Mouse (Mus musculus): ENCODE results near the gene Ltbr.
"Not testable (repeated sequence)": the region's sequence is repeated elsewhere in the genome, so short reads cannot be mapped to it uniquely, and the experiment has no call there.

Ltbr gene

DNA sequence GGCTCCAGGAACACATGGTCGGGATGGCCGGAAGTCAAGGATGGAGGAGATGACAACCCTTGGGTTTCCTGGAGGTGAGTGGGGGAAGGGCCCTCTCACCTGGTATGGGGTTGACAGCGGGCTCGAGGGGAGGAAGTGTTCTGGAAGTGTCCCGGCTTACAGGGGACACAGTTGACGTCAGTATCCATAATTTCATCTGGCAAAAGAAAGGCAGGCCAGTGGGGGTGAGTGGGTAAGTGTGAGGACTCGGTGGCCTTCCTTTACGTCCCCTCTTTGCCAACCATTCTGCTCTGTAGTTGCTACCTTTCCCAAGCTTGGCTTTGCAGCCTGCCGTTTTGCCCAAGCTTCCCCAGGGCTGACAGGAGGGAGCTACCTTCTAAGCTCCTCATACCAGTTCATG is 1.5 kb downstream of the Ltbr start:
- DNase-seq (ENCODE audit: low spot score in 2 of 2) = no peak

DNA sequence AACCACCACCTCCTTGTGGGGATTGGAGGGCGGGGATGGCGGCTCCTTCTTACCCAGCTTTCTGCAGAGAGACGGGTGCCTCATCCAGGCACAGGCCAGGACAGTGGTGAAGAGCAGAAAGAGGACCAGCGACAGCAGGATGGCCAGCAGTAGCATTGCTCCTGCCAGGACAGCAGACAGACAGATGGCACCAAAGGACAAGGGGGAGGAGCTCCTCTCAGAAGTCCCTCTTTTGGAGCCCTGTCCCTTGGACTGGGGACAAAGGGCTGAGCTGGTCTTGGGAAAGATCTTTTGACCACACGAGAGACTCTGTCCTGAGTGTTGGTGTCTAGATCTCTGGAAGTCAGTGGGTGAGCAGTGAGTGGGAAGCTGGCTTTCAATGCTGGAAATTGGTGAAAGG is 4.3 kb downstream of the Ltbr start:
- DNase-seq (ENCODE audit: low spot score in 2 of 2) = no peak

DNA sequence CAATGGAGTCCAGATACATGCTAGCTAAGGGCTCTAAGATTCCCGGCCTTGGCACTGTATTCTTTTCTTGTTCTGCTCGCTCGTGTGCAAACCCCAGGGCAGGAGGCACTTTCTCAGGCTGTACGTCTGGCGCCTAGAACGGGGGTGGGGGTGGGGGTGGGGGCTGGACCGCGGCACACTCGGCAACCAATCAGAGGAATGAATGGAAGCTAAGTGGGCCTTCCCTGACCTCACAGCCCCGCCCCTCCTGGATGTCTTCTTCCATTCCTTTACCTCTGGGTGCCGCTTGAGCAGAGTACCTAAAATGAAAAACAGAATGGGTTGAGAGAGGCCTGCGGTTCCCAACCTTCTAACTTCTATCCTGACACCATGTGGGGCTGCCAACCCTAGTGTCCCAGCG is 4.8 kb downstream of the Ltbr start:
- no peak for DNase-seq (ENCODE audit: low spot score in 2 of 2)

DNA sequence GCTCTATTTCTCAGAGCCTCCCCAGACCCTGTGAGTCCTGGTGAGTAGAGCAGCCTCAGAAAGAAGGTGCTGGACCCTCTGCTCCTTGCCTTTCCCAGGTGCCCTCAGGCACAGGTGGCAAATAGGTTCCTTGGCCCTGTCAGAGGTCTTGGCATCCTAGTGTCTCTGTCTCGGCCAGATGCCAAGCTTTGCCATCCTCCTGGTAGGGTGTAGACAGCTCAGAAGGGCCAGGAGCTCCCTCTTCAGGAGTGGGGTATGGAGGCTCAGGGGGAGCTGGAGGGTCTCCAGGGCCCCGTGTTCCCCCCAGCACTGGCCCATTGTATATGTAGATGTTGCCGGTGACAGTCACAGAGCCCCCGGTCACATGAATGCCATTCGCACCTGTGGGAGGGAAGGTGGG is 6.6 kb downstream of the Ltbr start:
- no peak for DNase-seq (ENCODE audit: low spot score in 2 of 2)

DNA sequence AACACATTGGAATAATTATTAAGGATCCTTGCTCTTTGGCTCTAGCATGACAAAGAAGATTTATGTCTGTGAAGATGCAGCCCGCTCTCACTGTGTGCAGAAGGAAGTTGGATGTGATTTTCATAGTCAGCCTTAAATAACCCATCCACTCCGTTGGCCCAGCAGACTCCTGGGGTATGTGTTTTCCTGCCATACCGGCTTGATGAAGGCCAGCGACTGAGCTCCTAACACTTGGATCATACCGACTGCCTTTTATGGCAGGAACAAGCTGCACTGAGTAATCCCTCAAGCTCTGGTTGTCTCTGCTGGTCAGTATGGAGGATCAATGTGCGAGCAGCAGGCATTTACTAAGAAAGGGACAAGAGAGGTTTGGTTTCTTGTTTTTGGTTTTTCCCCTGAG is 8.2 kb downstream of the Ltbr start:
- no peak for DNase-seq (ENCODE audit: low spot score in 2 of 2)

DNA sequence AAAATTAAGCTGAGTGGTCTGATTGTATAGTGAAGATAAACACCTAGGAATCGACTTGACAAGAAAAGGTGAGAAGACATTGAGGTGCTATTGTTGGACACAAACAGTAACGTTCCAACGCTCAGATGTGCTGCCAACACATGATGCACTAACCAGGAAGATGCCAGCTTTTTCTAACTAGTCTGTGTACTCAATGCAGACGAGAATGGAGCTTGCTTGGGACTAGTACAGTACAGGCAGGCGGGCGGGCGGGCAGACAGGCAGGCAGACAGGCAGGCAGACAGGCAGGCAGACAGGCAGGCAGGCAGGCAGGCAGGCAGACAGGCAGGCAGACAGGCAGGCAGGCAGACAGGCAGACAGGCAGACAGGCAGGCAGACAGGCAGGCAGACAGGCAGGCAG is 9.3 kb downstream of the Ltbr start:
- DNase-seq (ENCODE audit: low spot score in 2 of 2) = not testable (repeated sequence)

DNA sequence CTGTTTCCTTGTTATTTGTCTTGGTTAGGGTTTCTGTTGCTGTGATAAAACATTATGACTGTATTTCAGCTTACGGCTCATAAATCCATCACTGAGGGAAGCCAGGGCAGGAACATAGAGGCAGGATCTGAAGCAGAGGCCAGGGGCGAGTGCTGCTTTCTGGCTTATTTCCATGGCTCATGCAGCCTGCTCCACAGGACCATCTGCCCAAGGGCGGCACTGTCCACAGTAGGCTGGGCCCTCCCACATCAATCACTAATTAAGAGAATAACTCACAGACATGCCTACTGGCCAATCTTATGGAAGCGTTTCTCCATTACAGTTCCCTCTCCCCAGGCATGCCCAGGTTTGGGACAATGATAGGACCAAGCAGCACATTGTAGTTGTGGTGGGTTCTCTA is 10.4 kb downstream of the Ltbr start:
- no peak for DNase-seq (ENCODE audit: low spot score in 2 of 2)

DNA sequence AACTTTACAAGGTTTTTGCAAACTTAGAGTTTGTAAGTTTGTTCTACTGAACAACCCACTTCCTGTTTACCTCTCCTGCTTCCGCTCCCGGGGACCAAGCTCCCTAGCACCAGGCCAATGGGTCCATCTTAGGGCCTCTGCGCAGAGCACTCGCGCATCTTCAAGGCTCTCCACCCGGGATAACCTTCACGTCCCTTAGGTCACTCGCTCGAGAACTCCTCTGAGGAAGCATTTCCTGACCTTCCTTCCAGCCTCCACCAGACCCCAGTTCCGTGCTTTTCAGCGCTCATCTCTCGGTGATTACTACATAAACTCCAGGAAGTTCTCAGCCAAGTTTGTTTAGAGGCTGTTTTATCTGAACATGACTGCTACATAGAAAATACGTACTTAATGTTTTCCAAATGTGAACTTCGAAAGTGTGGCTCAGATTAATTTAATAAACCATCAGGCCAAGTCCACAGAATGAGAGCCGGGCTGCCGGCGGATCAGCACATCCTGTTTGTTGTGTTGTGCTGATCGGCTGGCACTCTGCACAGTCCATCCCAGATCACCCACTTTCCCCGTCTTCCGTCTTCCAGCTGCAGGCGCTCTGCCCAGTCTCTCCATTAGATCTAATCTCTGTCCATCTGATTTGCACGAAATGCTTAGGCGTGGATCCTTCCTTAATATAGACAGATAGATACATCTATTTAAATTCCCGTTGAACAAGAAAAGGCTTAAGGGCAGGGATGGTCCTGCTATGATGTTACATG is 11.3 kb downstream of the Ltbr start:
- DNase-seq (ENCODE audit: low spot score in 2 of 2) = no peak

DNA sequence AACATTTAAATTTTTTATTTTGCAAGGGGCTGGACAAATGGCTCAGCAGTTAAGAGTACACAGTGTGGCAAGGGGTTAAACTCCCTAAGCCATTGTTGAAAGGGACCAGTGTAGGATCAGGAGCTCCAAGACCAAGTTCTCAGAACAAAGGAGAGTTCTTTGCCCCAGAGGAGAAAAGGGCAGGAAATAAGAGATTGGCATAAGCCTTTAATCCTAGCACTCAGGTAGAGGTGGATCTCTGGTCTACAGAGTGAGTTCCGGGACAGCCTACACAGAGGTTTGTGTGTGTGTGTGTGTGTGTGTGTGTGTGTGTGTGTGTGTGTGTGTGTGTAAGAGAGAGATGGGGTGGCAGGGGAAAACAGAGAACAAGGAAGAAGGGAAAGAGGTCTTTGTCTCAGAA is 12.7 kb downstream of the Ltbr start:
- DNase-seq (ENCODE audit: low spot score in 2 of 2) = no peak

DNA sequence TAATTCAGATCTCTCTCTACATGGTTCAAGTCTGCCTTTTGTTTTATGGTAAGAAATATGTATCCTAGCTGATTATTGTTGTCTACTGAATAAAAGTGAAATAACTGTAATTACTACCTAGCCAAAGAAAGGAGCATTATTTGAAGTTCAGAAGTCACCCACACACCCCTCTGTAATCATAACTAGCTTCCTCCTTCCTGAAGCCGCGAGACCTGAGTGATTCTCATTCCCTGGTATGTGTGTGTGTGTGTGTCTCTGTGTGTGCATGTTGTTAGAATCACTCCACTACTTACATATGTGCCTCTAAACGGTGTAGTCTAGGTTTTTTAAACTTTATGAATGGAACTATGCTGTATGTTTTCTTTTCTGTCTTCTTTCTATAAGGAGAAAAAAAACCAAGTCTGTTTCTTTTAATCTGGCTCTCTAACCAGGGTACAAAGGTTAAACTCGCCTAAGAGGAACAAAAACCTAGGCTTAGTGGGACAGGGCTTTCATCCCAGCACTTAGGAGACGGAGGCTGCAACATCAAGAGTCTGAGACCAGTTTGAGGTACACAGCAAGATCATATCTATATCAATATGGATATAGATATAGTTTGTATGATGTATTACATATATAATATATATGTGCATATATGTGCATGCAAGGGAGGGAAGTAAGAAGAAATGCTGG is 16.4 kb downstream of the Ltbr start:
- no peak for DNase-seq (ENCODE audit: low spot score in 2 of 2)

DNA sequence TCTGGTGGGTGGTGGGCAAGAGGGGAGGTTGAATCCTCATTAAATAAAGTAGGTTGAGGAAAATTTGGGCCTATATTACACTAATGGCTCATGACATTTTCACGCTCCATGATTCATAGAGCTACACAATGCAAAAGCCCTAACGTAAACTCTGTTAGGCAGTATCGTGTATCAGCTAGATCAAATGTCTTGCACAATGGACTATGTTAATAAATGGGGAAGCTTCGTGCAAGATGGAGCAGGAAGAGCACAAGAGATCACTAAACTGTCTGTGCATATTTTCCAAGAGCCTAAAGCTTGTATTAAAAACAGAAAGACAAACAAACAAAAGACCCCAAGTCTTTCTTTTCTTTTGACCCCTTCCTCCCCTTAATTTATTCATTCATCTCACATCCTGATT is 19.6 kb downstream of the Ltbr start:
- DNase-seq (ENCODE audit: low spot score in 2 of 2) = no peak

DNA sequence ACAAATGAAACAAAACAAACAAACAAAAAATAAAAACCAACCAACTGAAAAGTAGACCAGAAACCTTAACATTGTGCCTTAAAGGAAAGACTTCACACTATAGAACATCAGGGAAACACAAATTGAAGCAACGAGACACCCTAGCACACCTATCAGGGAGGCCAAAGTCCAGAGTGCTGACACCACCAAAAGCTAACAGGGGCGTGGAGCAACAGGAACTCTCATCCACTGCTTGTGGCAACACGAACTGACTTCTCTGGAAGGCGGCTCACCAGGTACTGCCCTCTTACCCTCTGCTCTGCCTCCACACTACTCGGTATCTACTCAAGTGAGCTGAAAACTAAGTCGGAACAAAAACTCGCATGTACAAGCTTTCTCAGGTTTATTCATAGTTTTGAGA is 21.4 kb downstream of the Ltbr start:
- DNase-seq (ENCODE audit: low spot score in 2 of 2) = no peak

DNA sequence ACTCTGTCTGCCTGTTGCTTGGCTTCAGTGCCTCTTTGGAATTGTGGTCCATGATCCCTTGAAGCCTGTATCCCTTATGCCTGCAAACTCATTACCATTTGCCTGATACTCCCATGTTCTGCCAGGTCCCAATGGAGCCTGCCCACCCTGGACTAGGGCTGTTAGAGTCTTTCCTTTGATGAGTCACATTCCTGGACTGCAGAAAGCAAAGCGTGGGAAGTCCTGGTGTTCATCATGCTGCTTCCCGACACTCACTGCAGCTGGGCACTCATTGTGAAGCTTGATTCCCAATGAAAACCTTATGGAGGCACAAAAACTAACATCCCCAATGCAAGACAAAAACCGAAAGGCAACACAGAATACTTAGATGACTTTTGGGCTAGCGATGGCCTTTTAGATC is 22.4 kb downstream of the Ltbr start:
- no peak for DNase-seq (ENCODE audit: low spot score in 2 of 2)

DNA sequence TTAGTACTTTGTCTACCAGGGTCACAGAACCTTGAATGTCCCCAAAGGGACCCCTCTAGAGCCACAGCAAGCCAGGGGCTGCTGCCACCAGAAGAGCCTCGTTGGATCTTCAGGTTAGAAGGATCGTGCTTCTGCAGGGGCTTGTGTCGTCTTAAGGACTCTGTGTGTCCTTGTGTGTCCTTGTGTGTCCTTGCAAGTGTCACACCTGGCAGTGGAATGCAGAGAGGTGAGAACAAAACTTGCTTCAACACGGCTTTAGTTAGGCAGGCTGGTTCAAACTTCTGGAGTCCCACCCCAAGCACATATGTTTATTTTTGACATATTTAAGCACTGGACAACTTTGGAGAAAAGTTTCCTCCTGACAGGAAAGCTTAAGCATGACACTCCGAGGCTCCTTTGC is 25.0 kb downstream of the Ltbr start:
- DNase-seq (ENCODE audit: low spot score in 2 of 2) = no peak

DNA sequence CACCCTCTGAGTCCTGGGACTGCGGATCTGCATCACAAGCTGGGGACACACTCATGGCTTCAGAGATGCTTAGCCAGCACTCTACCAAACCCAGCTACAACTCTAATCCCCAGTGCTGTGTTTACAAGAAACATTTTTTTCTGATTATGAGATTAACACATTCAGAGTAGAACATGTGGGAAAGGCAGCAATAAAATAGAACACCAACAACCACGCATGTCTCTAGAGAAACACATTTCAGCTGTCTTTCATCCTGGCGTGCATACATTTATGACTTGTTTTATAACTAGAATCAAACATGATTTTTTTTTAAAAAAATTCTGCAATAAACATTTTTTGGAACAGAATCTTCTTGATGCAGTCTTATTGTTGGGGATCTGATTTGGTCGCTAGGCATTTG is 26.7 kb downstream of the Ltbr start:
- DNase-seq (ENCODE audit: low spot score in 2 of 2) = no peak

DNA sequence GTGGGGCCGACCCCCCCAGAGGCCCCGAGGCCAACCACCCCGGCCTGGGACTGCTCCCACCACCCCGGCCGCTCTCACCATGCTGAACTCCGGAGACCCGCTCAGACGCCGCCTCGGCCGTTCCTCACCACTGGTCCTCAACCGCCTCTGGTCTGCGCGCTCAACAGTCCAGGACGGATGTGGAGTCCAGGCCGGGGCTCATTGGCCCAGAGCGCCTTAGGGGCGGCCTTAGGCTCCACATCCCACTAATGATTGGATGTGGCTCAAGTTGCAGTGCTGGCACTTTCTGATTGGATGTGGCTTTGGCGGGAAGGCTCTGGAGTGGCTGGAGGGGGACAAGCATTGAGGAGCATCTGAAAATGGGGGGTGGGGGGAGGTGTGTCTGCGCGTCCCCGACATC is 27.8 kb downstream of the Ltbr start, which contains the start of gene Tuba3a:
Tuba3a (minus strand) TSS at position 153 of the 400 bp plus-strand sequence.
- no peak for DNase-seq (ENCODE audit: low spot score in 2 of 2)

DNA sequence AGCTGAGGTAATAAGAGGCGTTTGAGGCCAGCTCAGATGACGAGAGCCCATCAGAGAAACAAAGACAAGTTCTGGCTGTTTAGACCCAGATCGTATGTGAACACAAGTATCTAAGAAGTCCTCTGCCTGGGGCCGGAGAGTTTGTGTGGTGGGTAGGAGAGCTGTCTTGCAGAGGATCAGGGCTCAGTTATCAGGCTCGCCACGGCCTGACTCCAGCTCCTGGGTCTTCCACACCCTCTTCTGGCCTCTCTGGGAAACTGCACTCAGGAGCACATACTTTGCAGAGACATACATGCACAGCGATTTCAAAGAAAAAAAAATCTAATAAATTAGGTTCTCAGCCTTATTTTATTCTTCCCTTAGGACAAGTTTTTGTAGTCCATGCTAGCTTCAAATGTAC is 28.9 kb downstream of the Ltbr start:
- DNase-seq (ENCODE audit: low spot score in 2 of 2) = no peak

DNA sequence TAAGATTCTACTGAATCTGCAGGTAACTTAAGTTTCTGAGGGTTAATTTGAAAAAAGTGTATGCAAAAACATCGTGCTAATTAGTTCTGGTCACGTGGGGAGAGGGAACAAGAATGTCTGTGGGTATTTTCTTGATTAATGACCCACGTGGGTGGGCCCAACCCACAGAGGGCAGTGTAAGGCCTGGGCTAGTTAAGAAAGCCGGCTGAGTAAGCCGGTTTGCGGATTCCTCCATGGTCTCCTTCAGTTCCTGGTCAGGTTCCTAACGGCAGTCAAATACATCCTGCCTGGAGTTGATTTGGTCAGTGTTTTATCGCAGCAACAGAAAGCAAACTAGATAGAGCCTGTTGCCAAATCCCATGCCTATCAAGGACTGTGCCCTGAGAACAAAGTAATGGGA is 29.4 kb downstream of the Ltbr start:
- no peak for DNase-seq (ENCODE audit: low spot score in 2 of 2)

DNA sequence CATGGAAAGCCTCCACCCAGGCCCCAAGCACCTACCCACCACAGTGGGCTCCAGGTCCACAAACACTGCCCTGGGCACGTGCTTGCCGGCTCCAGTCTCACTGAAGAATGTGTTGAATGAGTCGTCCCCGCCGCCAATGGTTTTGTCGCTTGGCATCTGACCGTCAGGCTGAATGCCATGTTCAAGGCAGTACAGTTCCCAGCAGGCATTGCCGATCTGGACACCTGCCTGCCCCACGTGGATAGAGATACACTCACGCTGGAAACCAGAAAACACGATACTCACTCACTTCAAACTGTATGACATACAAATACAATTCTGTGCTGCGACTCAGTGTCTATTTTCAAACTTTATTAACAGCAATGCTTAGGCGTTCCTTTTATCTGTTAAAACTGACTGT is 31.0 kb downstream of the Ltbr start:
- DNase-seq (ENCODE audit: low spot score in 2 of 2) = not testable (repeated sequence)

DNA sequence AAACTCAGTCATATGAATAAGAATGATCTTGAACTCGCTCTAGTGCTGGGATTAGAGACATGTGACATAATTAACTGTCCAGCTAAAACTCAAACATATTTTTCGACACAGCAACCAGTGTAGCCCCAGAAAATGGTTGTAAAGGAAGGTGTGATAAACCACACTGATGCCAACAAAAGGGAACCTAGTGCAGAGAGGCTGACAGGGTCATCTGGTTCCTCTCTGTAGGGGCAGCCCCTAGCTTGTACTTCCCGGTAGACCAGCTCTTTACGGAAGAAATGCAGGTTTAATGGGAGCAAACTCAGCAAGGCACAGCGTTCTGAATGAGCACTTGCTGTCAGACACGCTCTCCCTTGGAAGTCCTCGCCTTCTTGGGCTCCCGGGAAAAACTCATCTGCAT is 34.0 kb downstream of the Ltbr start:
- no peak for DNase-seq (ENCODE audit: low spot score in 2 of 2)

DNA sequence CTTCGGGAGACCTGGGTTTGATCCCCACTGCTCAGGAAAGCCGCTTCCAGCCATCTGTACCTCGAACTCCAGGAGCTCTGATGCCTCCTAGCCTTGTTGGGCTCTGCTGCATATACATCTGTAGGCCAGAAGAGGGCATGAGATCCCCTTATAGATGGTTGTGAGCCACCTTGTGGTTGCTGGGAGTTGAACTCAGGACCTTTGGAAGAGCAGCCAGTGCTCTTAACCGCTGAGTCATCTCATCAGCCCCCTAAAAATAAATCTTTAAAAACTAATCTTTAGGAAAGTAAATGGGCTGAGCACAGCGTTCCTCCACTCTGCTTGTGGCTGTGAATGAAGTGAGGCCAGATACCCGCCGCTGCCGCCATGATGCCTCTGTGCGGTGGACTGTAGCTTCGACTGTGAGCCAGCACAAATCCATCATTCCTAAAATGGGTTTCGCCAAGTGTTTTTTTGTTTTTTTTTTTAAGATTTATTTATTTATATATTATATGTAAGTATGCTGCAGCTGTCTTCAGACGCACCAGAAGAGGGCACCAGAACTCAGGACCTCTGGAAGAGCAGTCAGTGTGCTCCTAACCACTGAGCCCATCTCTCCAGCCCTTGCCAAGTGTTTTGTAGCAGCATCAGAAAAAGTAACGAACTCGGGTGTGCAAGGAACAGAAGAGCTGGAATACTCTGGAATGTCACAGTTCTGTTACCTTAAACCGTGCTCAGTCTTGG is 38.7 kb downstream of the Ltbr start:
- DNase-seq (ENCODE audit: low spot score in 2 of 2) = no peak

DNA sequence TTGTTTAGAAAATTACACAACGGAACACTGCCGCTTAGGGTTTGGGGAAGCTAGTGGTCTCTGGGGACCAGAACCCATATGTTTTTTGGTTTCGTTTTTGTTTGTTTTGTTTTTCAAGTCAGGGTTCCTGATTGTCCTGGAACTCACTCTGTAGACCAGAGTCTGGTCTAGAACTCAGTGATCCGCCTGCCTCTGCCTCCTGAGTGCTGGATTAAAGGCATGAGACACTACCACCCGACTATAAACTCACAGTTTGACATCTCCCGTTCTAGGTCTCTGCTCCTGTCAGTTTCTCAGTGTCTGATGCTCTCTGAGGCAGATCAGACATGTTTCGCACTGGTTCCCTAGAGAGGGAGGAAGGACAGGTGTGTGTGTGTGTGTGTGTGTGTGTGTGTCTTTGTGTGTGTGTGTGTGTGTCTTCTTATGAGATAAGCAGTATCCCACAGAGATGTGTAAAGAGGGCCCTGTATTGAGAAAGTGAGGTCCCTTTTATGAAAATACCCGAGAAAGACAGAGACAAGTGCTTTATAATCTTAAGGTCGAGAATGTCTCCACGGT is 41.4 kb downstream of the Ltbr start:
- DNase-seq (ENCODE audit: low spot score in 2 of 2) = no peak

Data from spleen, postnatal 4 days (tissue).